Mouse (Mus musculus) cerebellum, adult 2 months (tissue): ENCODE data around the gene Rbl1.

Experiments
- CTCF ChIP-seq: fragments of 200-500 bp; IDR thresholded peaks from 2 replicates; pipeline ENCODE4 v1.5.1; 2011; ENCODE audit warnings: low read depth, mild to moderate bottlenecking, control low read depth, low read length, moderate library complexity, borderline replicate concordance; ENCODE audit not compliant: insufficient read depth
- POLR2A ChIP-seq: fragments of 200-500 bp; IDR thresholded peaks from 2 replicates; pipeline ENCODE4 v1.6.1; 2011; ENCODE audit warnings: low read length, control low read depth, borderline replicate concordance; ENCODE audit not compliant: insufficient read depth

GRCm38 (mm10) chr2:157164101-157164500 lies 40.2 kb downstream of the Rbl1 start:
- TF ChIP-seq CTCF (no peak), POLR2A (no peak)
